Mouse (Mus musculus) cerebellum, postnatal 4 days (tissue): ENCODE measurements around the gene Napsa.

ENCODE experiments used
- DNase-seq, 2 experiments: peaks; one replicate each; pipeline ENCODE4 v3.0.0; 2022; ENCODE audit warnings: low spot score in 2 of 2, mixed read lengths in 1 of 2

The Napsa gene

GRCm38 (mm10) chr7:44571811-44572210 is 369 bp upstream of the Napsa start:
- DNase-seq = no peak

DNA sequence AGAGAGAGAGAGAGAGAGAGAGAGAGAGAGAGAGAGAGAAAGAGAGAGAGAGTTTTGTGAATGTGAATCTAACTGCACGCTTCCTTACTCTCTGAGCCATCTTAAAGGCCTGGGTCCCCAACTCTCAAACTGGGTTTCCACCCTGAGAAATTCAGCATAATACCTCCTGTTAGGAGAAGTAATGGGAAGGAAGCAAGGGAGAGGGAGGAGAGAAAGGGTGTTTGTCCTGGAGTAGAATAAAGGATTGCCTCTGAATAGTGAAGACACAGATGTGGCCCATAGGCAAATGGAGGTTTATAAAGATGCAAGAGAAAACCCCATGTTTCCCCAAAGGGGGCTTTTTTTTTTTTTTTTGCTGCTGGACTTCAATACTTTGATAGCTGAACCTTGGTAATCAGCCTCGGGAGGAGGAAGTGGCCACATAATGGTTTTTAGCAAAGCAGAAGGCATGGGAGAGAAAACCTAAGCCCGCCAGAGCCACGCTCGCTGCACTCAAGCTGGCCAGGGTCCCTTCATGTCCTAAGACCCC is 840 bp downstream of the Napsa start:
- DNase-seq = no peak

- DNase-seq = no peak
Observed at GRCm38 (mm10) chr7:44576333-44576844, 4.2 kb downstream of the Napsa start.

DNA sequence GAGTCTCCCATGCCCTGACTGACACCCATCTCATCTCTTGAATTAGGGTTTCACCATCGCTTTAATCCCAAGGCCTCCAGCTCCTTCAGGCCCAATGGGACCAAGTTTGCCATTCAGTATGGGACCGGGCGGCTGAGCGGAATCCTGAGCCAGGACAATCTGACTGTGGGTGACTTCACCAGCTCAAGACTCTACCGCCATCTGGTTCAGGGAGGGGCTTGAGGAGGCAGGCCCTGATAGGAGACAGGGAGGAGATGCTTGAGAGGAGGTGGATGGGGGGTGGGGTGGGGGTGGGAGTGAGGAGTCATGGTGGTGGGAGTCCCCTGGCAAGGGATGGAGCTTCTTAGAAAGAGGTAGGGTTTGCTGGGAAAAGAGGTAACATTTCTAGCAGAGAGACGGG is 9.5 kb downstream of the Napsa start:
- DNase-seq = no peak

DNA sequence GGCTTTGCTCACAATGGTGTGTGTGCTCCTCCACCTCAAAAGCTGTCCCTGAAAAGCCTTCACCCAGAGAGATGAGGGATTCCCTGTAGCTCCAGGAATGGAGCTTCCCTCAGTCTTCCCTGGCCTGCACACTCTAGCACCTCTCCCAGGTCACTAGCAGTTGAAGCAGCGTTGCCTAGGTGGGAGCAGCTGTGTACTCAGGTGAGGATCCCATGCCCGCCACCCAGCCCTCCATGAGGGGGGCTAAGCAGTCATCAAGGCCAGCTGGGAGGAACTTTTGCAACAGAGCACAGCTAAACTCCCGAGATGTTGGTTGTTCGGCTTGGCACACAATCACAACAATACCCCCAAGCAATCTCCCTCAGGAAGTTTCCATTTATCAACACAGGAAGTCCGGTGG is 10.5 kb downstream of the Napsa start:
- DNase-seq = no peak

DNA sequence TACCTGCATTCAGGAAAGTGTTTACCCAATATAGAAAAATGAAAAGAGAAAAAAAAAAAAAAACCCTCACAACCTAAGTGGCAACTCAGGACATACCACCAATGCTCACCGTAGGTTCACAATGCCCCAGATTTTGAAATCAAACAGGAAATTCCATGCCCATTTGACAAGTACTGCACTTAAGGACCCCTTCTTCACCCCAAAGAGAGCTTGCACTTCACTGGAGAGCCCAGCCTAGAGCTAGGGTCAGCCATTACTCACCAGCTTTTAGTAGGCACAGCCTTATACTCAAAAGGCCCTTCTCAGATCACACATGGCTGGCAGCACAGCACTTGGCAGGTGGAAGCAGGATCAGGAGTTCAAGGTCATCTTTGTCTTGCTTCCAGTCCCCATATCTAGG is 11.0 kb downstream of the Napsa start:
- DNase-seq = no peak

DNA sequence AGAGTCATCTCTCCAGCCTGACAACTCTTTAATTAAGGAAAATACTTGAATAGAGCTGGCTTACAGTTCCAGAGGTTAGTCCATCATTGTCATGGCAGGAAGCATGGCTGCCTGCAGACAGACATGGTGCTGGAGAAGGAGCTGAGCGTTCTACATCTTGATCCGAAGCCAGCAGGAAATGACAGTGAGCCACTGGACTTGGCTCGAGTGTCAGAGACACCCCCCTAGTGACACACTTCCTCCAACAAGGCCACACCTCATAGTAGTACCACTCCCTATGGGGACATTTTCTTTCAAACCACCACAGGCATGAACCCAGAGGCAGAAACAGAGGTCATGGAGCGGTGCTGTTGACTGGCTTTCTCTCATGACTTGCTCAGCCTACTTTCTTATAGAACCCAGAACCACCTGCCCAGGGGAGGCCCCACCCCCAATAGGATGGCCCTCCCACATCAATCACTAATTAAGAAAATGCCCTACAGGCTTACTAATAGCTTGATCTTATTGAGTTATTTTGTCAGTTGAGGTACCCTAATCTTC is 12.2 kb downstream of the Napsa start:
- DNase-seq = no peak

DNA sequence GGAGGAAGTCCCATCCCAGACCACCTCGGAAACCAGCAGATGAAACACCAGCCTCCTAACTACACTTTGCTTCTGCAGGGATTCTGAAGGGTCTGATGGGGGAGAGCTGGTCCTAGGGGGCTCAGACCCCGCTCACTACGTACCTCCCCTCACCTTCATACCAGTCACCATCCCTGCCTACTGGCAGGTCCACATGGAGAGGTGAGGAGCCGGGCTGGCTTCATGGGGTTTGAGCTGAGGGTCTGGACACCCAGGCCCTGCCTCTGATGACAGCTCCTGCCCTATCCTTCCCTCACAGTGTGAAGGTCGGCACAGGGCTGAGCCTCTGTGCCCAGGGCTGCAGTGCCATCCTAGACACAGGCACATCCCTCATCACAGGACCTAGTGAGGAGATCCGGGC is 12.7 kb downstream of the Napsa start:
- no peak for DNase-seq

DNA sequence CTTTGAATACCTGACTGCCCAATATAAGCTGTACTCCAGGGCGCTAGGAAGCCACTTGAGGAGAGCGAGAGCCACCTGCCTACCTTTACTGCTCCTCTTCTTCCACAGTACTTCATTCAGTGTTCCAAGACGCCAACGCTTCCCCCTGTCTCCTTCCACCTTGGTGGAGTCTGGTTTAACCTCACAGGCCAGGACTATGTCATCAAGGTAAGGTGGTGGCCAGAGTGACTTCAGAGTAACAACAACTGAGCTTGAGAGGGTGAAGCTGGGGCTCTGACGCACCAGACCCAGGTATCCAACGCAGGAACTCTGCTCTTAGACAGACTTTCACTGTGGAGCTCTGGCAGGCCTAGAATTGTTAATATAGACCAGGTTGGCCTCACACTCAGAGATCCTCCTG is 13.4 kb downstream of the Napsa start:
- DNase-seq = no peak

GRCm38 (mm10) chr7:44586518-44586917 is 14.3 kb downstream of the Napsa start:
- no peak for DNase-seq

- DNase-seq = peak; percentile 64 to 72
Observed at GRCm38 (mm10) chr7:44586930-44587329, 14.8 kb downstream of the Napsa start.

GRCm38 (mm10) chr7:44587676-44588075 is 15.5 kb downstream of the Napsa start:
- DNase-seq = no peak

GRCm38 (mm10) chr7:44588338-44588737 is 16.2 kb downstream of the Napsa start:
- no peak for DNase-seq

GRCm38 (mm10) chr7:44589149-44589548 is 17.0 kb downstream of the Napsa start:
- DNase-seq = peak in 1 of 2 experiments; percentile 76

DNA sequence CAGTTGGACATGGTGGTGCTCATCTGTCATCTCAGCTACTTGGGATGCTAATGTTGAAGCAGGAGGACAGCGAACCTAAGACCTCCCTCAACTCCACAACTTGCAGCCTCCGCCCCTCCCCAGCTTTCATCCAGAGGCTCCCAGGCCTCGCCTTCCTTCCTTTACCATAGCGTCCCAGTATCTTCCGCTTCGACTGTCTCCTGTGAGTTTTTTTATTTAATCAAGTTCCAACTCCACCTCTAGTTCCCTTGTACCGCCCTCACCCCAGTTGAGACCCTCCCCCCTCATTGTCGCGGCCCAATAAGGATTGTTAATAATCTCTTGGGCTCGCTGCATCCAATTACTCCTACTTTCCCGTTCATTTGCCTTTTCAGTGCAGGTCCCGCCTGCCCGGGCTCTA is 17.8 kb downstream of the Napsa start:
- DNase-seq = no peak

- peak; percentile 87 to 91 for DNase-seq
Observed at GRCm38 (mm10) chr7:44590402-44591347, 18.5 kb downstream of the Napsa start, which contains the start of gene Kcnc3. Gene Kcnc3 (plus strand): TSS chr7:44590664.

DNA sequence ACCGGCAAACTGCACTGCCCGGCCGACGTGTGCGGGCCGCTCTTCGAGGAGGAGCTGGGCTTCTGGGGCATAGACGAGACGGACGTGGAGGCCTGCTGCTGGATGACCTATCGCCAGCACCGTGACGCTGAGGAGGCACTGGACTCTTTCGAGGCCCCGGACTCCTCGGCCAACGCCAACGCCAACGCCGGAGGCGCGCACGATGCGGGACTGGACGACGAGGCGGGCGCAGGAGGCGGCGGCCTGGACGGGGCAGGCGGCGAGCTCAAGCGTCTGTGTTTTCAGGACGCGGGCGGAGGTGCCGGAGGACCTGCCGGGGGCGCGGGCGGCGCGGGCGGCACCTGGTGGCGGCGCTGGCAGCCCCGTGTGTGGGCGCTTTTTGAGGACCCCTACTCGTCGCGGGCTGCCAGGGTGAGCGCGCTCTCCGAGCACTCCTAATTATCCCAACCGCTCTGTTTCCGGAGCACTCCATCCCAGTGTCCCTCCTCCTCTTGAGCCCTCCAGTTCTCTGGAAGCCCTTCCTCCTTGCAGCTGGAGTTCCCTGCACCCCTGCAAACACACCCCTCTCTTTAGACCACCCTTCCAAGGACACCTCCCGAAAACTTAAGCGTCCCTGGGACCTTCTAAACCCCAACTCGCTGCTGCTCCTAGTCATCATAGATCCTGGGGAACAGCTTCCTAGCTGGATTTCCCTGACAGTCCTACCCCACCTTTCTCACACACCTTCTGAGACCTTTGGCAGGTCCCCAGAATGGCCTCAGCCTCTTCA is 19.4 kb downstream of the Napsa start:
- DNase-seq = no peak

DNA sequence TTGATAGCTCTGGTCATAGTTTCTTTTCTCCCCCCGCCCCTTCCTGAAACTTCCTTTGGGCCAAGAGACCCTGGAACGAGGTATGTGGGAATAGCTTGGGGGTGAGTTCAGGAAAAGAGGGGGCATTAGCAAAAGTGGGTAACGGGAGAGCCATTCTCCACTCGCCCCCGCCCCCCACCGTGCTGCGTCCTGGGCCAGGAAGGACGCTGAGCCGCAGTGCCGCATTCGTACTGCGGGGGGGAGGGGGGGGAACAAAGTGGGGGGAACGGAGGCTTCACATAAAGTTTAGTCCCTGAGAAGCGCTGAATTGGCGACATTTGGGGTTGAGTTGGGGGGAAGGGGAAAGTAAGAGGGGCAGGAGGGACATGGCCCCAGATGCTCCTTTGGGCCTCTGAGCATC is 20.9 kb downstream of the Napsa start:
- DNase-seq = no peak

- peak; percentile 94 to 97 for DNase-seq
Observed at GRCm38 (mm10) chr7:44593775-44594174, 21.6 kb downstream of the Napsa start.

GRCm38 (mm10) chr7:44594291-44594690 is 22.1 kb downstream of the Napsa start:
- DNase-seq = peak in 1 of 2 experiments; percentile 70

DNA sequence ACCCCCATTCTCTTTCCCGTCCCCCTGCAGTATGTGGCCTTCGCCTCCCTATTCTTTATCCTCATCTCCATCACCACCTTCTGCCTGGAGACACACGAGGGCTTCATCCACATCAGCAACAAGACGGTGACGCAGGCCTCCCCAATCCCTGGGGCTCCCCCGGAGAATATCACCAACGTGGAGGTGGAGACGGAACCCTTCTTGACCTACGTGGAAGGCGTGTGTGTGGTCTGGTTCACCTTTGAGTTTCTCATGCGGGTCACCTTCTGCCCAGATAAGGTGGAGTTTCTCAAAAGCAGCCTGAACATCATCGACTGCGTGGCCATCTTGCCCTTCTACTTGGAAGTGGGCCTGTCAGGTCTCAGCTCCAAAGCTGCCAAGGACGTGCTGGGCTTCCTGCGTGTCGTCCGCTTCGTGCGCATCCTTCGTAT is 23.0 kb downstream of the Napsa start:
- DNase-seq = no peak

GRCm38 (mm10) chr7:44596051-44596450 is 23.9 kb downstream of the Napsa start:
- no peak for DNase-seq
